Mouse (Mus musculus) forelimb bud, embryonic 11.5 days (tissue): ENCODE measurements at regions not wholly inside any gene's neighbourhood (a gene's known extent, or its start where the extent isn't known, plus 50 kb on each side); places are given as distances from the start of the nearest gene placed in this dataset.
A peak's percentile ranks its signal among the peaks of the same experiment; 100 is the strongest.

Source experiments
- DNase-seq: peaks from one replicate; pipeline ENCODE4 v3.0.0-alpha.2; 2012; ENCODE audit warnings: low read depth, low spot score

GRCm38 (mm10) chr4:109610222-109610621, 56.8 kb downstream of the Cdkn2c start:
- no peak for DNase-seq

- DNase-seq = no peak
Observed at GRCm38 (mm10) chr4:109609770-109610169, 57.2 kb downstream of the Cdkn2c start.

- DNase-seq = peak; percentile 20
Observed at GRCm38 (mm10) chr4:109589760-109590312, 58.7 kb upstream of the 4930522H14Rik start.

- DNase-seq = no peak
Observed at GRCm38 (mm10) chr4:109583185-109583786, 52.2 kb upstream of the 4930522H14Rik start.

GRCm38 (mm10) chr4:109582523-109582922, 51.4 kb upstream of the 4930522H14Rik start:
- DNase-seq = no peak
